Mouse (Mus musculus) heart, postnatal 14 days (tissue): Measurements from ENCODE around the gene Nos3. TPM values are rescaled to one million over a fixed set of nuclear protein-coding genes. Genes with fewer than 3 reads are reported as not detected.

ENCODE experiments used
- DNase-seq, 2 experiments: peaks; one replicate each; pipeline ENCODE4 v3.0.0; 2021 to 2022
- intact Hi-C: fragments of 180-260 bp; cut with DNase I; formaldehyde crosslinking; loops from one replicate; pipeline ENCODE4 v1.15.1; 2025
- total RNA-seq, 2 experiments: library from RNA; stranded (reverse); gene quantifications; 2 replicates each; pipeline ENCODE4 v1.2.3; 2021

The Nos3 gene
- total RNA-seq, 2 experiments from 2014 or later = 34.5 to 35.6 TPM

- DNase-seq = no peak
- intact Hi-C loops = no loop called here
Measured at GRCm38 (mm10) chr5:24366426-24366825, 1.8 kb downstream of the Nos3 start.

GRCm38 (mm10) chr5:24369767-24370166 lies 5.2 kb downstream of the Nos3 start:
- intact Hi-C loops = no loop called here
- no peak for DNase-seq

- no peak for DNase-seq
- intact Hi-C loops = no loop called here
Measured at GRCm38 (mm10) chr5:24373807-24374206, 9.2 kb downstream of the Nos3 start.

- peak in 1 of 2 experiments; percentile 40 for DNase-seq
- intact Hi-C loops = no loop called here
Measured at GRCm38 (mm10) chr5:24374216-24374615, 9.6 kb downstream of the Nos3 start.

- DNase-seq = no peak
- intact Hi-C loops = no loop called here
Measured at GRCm38 (mm10) chr5:24374666-24375328, 10.2 kb downstream of the Nos3 start.

- intact Hi-C loops = no loop called here
- no peak for DNase-seq
Measured at GRCm38 (mm10) chr5:24378700-24379099, 14.1 kb downstream of the Nos3 start.

- intact Hi-C loops = no loop called here
- DNase-seq = no peak
Measured at GRCm38 (mm10) chr5:24379501-24379900, 14.9 kb downstream of the Nos3 start.

GRCm38 (mm10) chr5:24380499-24380898 lies 15.9 kb downstream of the Nos3 start:
- intact Hi-C loops = loop anchor here (10.0 kb wide), 1 partner anchor 216 kb away; the partner anchor contains the start of gene Nupl2
- no peak for DNase-seq

- no peak for DNase-seq
- intact Hi-C loops = loop anchor here (10.0 kb wide), 1 partner anchor 217 kb away; the partner anchor contains the start of gene Nupl2
Measured at GRCm38 (mm10) chr5:24381486-24381885, 16.9 kb downstream of the Nos3 start.

- DNase-seq = no peak
- intact Hi-C loops = loop anchor here (2.0 to 10.0 kb wide), 2 partner anchors 17 to 217 kb away; partner anchors contain the start of genes Nos3 and Nupl2
Measured at GRCm38 (mm10) chr5:24381988-24382387, 17.4 kb downstream of the Nos3 start.

GRCm38 (mm10) chr5:24383026-24383859 lies 18.6 kb downstream of the Nos3 start:
- intact Hi-C loops = loop anchor here (2.0 to 10.0 kb wide), 2 partner anchors 18 to 218 kb away; partner anchors contain the start of genes Nos3 and Nupl2
- peak; percentile 85 to 91 for DNase-seq

GRCm38 (mm10) chr5:24384407-24384806 lies 19.8 kb downstream of the Nos3 start:
- DNase-seq = peak; percentile 44 to 48
- intact Hi-C loops = loop anchor here (10.0 kb wide), 1 partner anchor 220 kb away; the partner anchor contains the start of gene Nupl2

- intact Hi-C loops = loop anchor here (10.0 kb wide), 1 partner anchor 221 kb away; the partner anchor contains the start of gene Nupl2
Measured at GRCm38 (mm10) chr5:24385374-24385773, 20.8 kb downstream of the Nos3 start.

GRCm38 (mm10) chr5:24385887-24386550 lies 21.4 kb downstream of the Nos3 start:
- no peak for DNase-seq
- intact Hi-C loops = loop anchor here (1.0 to 10.0 kb wide), 2 partner anchors 23 to 221 kb away; partner anchors contain the start of gene Nupl2

More at GRCm38 (mm10) chr5:24385374-24385773, 20.8 kb downstream of the Nos3 start:
- no peak for DNase-seq

GRCm38 (mm10) chr5:24387264-24388241 lies 22.9 kb downstream of the Nos3 start:
- intact Hi-C loops = loop anchor here (10.0 kb wide), 1 partner anchor 223 kb away; the partner anchor contains the start of gene Nupl2
- DNase-seq = peak; percentile 75 to 76

GRCm38 (mm10) chr5:24388246-24388915 lies 23.8 kb downstream of the Nos3 start:
- DNase-seq = no peak
- intact Hi-C loops = loop anchor here (10.0 kb wide), 1 partner anchor 224 kb away; the partner anchor contains the start of gene Nupl2

- intact Hi-C loops = loop anchor here (10.0 kb wide), 1 partner anchor 224 kb away; the partner anchor contains the start of gene Nupl2
- DNase-seq = peak in 1 of 2 experiments; percentile 37
Measured at GRCm38 (mm10) chr5:24389011-24389657, 24.5 kb downstream of the Nos3 start.

GRCm38 (mm10) chr5:24389658-24390020 lies 25.0 kb downstream of the Nos3 start:
- intact Hi-C loops = loop anchor here (10.0 kb wide), 1 partner anchor 225 kb away; the partner anchor contains the start of gene Nupl2
- no peak for DNase-seq
